Mouse (Mus musculus): ENCODE results near the gene Trpt1.

The Trpt1 gene

DNA sequence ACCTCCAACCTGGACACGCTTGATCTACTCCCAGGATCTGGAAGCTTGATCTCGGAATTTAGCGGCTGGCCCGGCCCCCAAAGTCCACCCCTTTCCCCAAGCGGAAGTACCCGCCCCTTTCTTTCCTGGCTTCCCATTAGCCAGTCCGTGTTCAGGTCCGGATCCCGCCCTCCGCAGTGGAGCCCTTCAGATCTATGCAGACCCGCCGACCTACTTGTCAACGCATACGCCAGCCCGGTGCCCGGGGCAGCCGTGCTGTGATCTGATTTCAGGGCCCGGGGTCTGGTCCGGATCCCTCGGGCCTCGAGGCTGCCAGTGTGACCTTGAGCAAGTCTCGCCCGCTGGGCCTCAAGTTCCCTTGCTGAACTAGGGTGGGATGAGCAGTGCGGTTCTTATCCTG lies at the start of gene Trpt1, which contains the start of gene Nudt22:
Gene Trpt1 (plus strand): TSS at position 126 of the 400 bp plus-strand sequence.
Gene Nudt22 (minus strand): TSS at position 112 of the 400 bp plus-strand sequence.
- DNase-seq (ENCODE audit: low read depth, low spot score) = peak; percentile 96

- no peak for DNase-seq (ENCODE audit: low read depth, low spot score)
Observed at GRCm38 (mm10) chr19:6947742-6948141, 48.2 kb upstream of the Trpt1 start.

DNA sequence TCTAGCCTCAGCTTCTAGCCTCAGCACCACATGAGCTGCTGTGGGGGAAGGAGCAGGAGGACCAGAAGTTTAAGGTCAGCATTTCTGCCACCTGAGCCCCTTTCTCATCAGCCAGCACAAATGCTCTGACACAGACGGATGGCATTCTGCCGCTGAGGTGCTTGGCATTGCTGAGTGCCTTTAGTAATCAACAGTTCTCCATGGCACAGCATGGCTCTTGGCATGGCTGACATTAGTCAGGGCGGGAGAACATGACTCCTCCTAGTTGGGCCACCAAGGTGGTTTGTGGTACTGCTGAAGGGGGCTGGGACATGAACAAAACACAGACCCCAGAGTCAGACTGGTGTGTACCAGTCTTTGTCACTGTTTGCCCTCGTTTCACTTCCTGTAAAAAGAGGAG lies 47.7 kb upstream of the Trpt1 start:
- no peak for DNase-seq (ENCODE audit: low read depth, low spot score)

DNA sequence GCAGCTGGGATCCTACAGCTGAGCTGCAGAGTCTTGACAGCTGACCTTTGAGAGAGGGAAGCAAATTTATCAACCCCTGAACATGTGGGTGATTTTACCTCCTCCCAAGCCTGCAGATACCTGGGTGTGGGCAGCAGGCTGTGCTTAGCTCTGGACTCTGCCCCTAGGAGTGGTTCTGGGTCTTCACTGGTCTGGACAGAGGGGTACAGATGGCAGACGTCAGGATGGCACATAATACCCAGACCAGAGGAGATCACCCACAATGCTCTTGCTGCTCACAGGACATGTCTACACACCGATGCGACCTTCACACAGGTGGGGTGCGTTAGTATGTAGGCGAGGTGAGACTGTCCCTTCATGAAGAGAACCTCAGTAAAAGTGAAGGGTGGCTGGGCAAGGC lies 46.4 kb upstream of the Trpt1 start:
- peak; percentile 29 for DNase-seq (ENCODE audit: low read depth, low spot score)

GRCm38 (mm10) chr19:6949951-6950350 lies 46.0 kb upstream of the Trpt1 start:
- no peak for DNase-seq (ENCODE audit: low read depth, low spot score)

DNA sequence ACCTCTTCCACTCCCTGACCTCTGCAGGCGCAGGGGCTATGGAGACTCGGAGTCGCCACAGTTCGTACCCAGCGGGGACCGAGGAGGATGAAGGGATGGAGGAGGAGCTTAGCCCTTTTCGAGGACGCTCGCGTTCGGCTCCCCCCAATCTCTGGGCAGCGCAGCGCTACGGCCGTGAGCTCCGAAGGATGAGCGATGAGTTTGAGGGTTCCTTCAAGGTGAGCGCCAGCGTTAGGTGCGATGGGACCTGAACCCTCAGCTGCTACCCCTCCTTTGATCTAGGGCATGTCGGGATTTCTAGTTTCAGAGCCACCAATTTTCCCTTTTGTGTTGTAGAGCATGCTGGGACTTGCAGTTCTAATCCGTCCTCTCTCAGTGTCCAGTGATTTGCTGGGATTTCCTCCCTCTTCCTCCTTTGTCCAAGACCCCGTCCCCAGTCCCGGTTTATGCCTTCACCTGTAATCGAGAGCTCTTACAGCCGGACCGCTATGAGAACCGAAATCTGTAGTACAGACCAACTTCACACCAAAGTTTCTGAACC lies 45.2 kb upstream of the Trpt1 start:
- DNase-seq (ENCODE audit: low read depth, low spot score) = peak; percentile 75

DNA sequence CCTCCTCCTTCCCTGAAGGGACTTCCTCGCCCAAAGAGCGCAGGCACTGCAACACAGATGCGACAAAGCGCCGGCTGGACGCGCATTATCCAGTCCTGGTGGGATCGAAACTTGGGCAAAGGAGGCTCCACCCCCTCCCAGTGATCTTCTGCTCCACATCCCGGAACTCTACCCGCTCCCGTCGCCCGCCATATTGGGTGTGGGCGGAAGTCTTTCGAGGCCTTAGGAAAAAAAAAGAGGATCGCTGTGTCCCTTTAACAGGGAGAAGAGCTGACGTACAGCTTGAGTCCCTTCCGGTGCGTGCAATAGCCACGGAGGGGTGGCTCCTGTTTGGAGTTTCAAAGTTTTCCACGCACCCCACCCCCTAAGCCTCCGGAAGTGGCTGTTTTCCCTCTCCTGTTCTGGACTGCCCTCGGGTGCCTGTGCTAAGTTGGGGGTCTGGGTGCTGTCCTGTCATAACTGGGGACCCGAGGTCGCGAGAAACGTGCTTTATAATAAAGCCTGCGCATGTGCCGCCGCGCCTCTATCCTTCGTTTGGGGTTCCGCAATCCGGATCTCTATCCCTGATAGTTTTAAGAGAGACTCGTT lies 44.5 kb upstream of the Trpt1 start:
- peak; percentile 99 for DNase-seq (ENCODE audit: low read depth, low spot score)

DNA sequence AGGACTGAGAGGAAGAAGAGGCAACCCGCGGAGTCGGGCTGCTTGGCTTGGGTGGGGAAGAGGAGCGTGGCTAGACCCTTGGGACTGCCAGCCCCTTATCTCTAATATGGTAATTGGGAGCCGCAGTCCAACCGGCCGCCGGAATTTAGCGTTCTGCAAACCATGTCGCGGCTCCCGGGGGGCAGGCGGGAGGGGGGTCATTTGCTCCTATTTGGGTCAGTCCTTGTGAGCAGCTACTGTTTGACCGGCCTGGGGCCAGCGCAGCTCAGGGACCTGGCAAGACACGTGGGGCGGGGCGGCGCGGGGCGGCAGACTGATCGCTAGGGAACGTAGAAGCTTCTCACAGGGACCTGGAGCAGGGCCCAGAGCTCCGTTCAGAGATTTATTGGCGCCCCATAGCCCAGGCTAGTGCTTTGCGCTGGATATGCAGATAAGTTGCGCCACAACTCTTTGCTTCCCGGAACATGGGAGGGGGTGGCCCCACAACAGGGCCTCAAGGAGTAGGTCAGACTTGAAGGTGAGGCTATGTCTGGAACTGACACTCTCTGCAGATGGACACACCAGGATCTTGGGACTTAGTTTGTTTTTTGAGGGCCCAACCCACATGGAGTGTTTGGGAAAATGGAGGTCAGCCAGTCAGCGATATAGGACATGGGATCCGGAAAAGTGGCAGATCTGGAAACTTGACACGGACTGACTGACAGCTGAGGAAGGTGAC lies 43.8 kb upstream of the Trpt1 start:
- DNase-seq (ENCODE audit: low read depth, low spot score) = peak; percentile 89

DNA sequence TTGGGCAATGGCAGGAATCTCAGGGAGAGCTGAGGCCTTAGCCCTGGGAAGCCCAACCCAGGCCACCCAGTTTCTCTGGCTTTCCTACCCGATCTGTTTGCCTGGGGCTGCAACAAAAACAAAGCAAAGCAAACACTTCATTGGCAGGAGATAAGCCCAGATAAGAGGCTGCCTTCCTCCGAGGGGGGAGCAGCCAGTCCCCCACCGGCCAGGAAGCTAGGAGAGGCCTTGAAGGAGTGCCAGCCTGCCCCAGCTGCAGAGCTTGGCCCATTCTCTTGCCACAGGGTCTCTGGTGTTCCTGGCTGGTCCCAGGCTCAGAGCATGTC lies 43.3 kb upstream of the Trpt1 start:
- no peak for DNase-seq (ENCODE audit: low read depth, low spot score)

- DNase-seq (ENCODE audit: low read depth, low spot score) = peak; percentile 63
Observed at GRCm38 (mm10) chr19:6954046-6954445, 41.9 kb upstream of the Trpt1 start.

- no peak for DNase-seq (ENCODE audit: low read depth, low spot score)
Observed at GRCm38 (mm10) chr19:6955424-6955823, 40.5 kb upstream of the Trpt1 start.

- DNase-seq (ENCODE audit: low read depth, low spot score) = no peak
Observed at GRCm38 (mm10) chr19:6956461-6956860, 39.5 kb upstream of the Trpt1 start.

DNA sequence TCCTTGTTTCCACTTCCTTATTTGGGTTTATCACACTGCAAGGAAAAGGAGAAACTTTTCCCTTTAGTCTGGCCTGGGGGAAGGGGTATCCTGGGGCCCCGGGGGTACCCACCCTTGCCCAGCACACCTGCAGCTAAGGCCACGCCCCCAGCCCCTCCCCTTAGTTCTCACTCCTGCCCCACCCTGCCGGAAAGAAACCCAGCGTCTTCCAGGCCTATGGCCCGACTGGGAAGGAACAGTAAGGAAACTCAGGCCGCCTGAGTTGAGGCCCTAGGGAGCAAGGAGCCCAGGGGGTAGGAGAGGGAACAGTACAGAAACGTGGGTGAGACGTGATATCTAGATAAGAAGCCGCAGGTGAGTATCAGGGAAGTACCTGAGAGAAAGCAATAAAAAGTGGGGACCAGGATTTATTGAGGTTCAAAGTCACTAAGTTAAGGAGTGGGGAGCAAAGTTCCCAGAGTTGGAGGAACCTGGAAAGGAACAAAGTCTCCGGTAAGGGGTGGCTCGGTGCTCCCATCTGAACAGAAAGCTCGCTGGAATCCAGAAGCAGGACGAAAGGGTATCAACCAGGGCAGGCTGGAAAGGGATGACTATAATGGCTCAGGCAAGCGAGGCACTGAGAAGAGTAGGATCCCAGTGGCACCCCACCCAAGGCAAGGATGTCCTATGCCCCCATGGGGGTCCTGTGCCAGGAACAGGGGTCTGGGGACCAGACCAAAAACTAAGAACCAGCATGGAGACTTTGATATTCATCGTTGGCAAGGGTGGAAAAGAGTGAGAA lies 27.2 kb upstream of the Trpt1 start:
- peak; percentile 60 for DNase-seq (ENCODE audit: low read depth, low spot score)

GRCm38 (mm10) chr19:6969291-6969664 lies 26.7 kb upstream of the Trpt1 start:
- DNase-seq (ENCODE audit: low read depth, low spot score) = peak; percentile 32

DNA sequence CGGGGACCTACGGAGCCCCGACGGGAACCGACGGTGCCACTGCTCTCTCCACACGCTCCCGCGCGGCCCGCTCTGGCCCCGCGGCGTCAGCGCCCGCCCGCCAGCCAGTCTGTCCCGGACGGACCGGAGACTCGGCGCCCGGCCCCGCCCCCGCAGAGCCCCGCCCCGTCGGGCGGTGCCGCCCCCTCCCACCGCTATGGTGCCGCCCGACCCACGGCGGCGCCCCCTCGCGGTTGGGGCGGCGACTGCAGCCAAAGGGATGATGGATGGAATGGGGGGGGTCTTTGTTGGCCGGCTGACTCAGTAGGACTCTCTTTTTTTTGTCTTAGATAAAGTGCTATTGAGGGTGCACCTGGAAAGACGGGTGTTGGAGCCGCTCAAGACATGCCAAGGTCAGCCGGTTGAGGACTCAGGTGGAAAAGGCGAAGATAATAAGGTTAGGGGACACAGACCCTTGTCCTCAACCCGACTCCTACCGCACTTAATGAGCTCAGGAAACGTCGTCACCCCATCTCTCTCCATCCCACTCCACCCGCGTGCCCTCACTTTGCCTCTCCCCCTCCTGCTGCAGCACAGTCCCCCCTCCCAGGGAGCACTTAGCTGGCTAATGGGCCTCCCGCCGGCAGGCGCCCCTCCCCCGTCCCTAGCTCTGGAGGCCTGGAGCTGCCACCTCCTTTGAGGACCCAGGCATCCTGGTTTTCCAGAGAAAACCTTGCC lies 26.1 kb upstream of the Trpt1 start:
- DNase-seq (ENCODE audit: low read depth, low spot score) = peak; percentile 67

- DNase-seq (ENCODE audit: low read depth, low spot score) = peak; percentile 43
Observed at GRCm38 (mm10) chr19:6970460-6971085, 25.4 kb upstream of the Trpt1 start.

GRCm38 (mm10) chr19:6971644-6972043 lies 24.3 kb upstream of the Trpt1 start:
- peak; percentile 25 for DNase-seq (ENCODE audit: low read depth, low spot score)

GRCm38 (mm10) chr19:6972247-6972917 lies 23.5 kb upstream of the Trpt1 start:
- no peak for DNase-seq (ENCODE audit: low read depth, low spot score)

GRCm38 (mm10) chr19:6973581-6974190 lies 22.2 kb upstream of the Trpt1 start:
- DNase-seq (ENCODE audit: low read depth, low spot score) = no peak
